Mouse (Mus musculus) CD4-positive helper T cell, adult 2 months (primary cell): ENCODE measurements around the gene Selenop.

Experiments used
- DNase-seq: peaks from one replicate; pipeline ENCODE4 v3.0.0-alpha.2; 2012; ENCODE audit warnings: low read depth, missing footprints, low spot score

Gene Selenop

DNA sequence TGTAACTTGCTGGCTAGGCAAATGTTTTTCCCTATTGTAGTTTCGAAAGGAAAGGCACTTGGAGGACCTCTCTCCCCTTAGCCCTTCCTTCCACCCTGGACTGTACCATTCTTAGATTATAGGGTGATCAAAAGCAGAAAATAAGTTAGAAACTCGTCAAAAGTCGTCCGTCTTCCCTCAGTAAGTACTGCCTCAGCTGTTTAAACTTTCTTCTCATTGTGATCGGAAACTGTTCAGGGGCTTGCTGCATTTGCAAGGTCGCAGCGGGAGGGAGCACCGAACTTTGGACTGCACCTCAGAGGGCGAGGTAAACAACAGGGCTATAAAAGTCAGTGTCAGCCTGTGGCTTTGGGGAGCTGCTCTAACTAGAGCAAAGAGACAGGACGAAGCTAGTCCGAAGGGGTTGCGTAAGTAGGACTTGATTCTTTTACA, 2.3 kb downstream of the Selenop start:
- peak; percentile 78 for DNase-seq

DNA sequence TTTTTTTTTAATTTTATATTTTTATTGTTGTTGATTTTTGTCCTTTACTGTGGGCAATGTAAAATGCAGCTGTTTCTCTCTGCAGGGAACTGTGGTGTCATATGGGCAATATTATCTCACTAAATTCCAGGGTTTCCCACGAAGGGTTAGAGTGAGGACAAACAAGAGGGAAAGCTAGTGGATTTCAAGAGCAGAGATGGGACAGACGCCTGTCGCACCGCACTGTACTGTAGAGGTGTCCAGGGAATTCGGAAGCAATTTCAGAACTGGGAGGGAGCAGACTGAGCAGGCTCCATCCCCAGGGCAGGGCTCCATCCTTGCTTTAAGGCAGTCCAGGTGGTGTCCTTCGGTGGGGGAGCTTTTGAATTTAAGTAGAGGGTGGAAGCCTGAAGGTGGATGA, 2.9 kb downstream of the Selenop start:
- DNase-seq: no peak

DNA sequence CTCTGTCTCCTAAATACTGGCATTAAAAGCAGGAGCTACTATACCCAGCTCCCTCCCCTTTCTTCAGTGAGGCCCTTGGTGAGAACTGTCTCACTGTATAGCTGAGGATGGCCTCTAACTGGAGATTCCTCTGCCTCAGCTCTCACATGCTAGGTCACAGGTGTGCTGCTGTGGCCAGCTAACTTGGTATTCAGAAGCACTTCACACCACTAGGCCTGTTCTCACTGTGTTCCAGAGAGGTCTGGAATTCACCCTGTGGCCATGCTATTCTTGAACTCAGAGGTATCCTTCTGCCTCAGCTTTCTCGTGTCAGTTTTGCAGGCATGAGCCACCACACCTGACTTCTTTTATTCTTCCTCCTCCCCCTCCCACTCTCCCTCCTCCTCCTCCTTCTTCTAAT, 4.8 kb downstream of the Selenop start:
- DNase-seq: no peak

DNA sequence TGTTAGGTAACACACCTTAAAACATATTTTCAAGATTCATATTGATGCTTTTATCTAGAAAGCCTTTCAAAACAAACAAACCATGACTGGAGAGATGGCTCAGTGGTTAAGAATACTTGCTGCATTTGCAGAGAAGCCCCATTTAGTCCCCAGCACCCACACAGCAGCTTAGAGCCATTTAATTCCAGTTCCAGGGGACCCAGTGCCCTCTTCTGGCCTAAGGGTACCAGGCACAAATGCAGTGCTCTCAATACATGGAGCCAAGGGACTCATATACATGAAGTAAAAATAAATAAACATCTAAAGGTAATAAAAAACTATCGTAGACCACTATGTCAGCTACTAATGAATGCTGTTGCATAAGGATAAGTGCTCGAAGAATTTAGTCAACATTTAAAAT, 9.0 kb downstream of the Selenop start:
- DNase-seq: no peak

DNA sequence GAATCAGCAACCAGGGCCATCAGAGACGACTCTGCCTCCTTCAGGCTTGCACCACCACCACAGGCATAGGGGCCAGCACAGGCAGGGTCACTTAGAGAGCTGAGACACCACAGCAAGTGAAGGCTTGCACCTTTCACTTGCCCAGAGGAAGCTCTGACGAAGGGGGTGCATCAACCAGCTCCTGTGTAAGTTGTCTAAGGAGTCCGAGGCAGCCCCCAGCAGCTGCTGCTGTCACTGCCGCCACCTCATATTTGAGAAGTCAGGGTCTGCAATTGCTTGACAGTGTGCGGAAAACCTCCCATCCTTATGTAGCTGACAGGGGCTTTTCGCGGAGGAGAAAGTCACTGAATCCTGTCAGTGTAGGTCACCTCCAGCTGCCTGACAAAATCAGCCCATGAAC, 10.9 kb downstream of the Selenop start:
- DNase-seq: no peak

DNA sequence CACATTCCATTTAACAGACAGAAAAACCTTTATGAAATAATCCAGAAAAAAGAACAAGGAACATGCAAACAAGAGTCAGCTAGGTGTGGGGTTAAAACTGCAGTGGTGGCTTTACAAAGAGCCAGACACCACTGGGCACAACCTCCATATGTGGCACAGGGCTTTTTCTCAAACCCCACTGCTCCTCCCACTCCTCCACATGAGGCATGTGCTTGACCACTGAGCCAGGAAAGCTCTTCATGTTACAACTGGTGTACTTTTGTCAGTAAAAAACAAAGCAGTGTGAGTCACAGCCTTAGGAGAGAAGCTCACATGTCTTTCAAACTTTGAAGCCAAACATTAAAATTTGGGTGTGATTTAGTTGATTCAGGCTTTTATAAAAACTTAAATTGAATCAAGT, 12.9 kb downstream of the Selenop start:
- no peak for DNase-seq

DNA sequence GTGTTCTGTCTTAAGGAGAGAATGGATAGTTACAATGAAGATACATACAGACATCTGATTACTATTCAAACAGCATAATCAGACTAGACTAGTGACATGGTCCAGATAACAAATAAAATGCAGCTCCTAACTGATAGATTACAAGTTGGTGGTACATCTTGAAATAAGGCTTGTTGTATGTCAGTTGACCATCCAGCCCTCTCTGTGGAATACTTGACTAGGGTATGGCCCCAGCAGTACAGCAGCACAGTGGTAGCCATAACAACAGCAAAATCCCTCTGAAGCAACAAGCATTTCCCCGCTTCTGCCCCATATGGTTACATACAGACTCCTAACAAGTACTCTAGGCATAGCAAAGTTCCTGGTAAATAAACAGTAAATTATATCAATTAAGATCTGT, 13.4 kb downstream of the Selenop start:
- no peak for DNase-seq

DNA sequence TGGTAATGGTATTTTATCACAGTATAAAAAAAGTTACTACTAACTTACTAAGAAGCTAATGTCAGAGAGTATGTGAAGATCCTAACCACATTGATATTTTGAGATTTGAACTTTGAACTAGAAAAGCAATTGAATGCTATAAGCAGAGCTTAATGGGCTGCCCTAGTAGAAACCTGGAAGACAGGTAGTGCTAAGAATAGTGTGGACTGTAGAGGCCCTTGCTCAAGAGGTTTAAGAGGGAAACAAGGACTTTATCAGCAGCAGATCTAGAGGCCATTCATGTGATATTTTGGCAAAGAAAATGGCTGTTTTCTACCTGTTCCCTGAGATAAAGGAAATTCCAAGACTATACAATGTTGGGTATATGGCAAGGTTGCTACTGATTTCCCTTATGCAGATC, 17.7 kb downstream of the Selenop start:
- DNase-seq: no peak

DNA sequence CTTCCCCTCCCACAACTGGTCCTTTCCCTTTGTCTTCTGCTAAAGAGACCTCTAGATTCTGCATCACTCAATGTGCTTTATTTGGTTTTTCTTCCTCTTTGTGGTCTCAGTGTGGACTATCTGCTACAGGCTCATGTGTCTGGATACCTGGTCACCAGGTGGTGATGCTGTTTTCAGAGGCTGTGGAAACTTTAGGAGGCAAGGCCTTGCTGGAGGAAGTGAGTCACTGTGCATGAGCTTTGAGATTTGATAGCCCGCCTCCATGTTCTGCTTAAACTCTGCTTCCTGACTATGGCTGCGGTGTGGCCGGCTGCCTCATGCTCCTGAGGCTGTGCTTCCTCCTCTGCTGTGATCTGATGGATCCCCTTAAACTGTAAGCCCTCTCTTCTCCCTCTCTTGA, 22.1 kb downstream of the Selenop start:
- DNase-seq: no peak

DNA sequence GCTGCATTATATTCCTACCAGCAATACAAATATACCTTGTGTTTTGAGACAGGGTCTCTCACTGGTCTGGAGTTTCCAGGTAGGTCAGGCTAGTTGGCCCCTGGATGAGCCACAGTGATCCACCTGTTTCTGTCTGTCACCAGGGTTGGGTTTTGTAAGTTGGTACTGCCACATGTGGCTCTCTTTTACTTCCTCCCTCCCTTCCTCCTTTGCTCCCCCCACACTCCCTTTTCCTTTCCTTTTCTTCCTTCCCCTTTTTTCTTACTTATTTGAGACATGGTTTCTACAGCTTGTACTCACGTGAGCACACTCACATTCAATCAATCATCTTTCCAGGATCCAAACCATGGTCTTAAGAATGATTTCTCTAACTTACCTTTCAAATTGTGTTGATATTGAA, 25.1 kb downstream of the Selenop start:
- DNase-seq: no peak

DNA sequence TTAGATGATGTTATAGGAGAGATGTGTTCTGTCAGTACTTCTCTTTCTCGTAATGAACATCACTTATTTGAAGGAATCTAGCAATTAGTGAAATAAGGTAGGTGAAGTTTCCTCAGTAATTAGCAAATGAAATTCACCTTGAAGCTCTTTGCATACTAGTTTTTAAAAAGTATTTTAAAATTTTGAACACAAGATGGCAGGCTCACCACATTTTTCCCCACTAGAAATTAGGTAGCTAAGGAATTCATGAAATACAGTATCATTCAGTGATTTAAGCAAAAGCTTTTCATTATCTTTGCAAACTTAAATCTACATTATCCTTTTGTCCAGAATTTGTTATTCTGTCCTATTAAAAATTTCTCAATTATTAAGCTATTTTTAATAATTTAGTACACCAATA, 27.6 kb downstream of the Selenop start:
- DNase-seq: no peak

DNA sequence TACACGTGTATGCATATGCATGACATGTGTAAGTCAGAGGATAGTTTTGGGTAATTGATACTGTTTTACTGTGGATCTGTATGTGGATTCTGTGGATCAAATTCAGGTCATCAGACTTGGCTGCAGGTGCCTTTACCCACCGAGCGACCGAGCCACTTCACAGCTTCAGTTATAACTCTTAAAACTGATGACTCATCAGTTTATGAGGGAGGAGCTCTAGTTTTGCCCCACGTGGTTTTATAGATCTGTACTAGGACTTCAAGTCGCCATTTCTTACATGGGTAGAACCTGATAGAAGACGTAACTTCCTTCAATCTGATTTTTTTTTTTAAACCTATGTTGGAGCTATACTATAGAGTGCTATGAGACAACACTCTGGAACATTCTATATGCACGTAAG, 29.3 kb downstream of the Selenop start:
- no peak for DNase-seq

DNA sequence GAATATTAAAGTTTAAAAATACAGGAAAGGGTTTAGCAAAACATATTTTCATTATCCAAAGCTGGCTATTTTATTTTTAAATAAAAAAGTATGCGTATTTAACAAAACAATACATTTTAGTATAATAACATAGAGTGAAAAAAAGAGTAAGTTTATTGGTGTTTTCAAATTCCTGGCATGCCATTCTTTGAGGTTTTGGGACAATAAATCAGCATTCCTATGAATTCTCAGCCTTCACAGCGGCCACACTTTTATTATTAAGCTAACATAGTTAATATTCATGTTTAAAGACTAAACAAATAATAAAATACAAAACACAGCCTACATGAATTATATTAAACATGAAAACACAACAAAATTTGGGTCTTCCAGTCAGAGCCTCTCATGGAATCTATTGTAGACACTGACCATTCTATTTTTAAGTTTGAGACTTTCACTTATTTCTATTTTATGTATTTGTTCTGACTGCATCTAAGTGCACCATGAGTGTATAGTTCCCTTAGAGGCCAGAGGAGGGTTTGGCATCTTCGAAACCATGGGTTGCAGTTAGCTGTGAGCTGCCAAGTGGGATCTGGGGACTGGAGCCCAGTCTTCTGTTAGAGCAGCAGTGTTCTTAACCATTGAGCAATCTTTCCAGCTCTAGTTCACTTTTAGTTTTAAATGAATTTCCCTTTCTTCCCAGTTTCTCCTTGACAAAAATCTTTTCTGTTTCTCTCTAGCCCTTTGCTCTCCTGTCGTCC, 32.2 kb downstream of the Selenop start:
- no peak for DNase-seq

DNA sequence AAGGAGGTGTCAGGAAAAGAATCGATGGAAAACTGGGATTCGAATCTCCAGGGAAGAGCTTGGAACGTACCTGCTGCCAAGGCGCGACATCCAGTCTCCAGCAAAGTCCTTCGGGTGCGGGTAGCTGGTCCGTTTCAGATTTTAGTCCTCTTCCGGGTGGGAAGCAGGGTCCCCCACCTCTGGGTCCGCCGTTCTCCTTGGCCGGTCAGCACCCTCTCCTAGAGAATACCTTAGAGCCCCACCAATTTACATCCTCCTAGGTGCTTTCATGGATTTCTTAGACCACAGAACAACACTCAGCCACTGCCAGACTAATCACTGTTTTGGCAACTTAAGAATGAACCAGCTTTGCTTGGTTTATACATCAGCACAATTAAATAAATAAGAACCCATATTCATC, 35.1 kb downstream of the Selenop start, which contains the start of gene Ccdc152:
Ccdc152 (minus strand) TSS at position 101 of the 400 bp plus-strand sequence.
- DNase-seq: no peak

DNA sequence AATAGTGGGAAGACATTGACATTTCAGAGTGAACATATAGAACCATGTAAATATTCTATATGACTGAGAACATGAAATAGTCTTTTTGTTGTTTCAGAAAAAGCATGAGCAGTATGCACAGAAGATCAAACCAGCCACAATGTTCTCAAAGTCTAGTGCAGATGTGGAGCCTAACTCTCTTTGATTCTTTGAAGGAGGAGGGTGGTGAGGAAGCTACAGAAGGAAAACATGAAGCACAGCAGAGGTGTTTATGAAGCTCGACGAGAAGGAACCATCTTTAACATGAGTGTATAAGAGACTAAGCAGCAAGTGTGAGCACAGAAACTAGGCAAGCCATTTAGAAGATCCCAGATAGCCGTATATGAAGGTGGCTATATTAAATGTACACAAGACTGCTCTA, 41.5 kb downstream of the Selenop start:
- DNase-seq: peak; percentile 61

DNA sequence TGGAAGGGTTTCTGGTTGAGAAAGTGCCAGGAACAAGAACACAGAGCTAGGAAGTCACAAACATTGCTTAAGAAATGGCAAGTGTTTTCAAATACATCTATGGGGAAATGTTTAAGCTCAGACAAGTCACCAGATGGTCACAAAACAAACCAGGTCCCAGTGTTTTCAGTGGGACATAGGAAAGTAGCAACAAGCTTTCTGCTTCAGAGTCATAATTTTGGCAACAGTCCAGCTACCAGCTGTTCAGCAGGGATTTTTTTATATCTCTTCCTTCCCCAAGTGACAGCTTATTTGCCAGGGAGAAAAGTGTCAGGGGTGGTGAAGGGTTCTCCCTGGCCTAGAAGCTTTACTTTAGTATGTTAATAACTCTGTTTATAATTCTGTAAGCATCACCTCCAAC, 44.6 kb downstream of the Selenop start:
- DNase-seq: no peak

DNA sequence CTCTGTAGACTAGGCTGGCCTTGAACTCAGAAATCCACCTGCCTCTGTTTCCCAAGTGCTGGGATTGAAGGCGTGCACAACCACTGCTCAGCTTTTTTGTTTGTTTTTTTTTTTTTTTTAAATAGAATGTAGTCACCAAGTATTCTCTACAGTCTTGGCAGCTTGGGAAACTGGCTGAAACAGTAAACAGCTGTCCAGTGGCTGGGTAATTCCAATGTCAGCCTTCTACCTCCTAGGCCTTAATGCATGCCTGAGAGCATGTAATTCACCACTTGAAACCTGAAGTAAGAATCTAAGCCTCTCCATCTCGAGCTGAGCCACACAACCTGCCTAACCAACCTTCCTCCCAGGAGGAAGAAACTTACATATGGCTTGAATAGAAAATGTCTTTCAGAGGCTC, 48.3 kb downstream of the Selenop start:
- no peak for DNase-seq

DNA sequence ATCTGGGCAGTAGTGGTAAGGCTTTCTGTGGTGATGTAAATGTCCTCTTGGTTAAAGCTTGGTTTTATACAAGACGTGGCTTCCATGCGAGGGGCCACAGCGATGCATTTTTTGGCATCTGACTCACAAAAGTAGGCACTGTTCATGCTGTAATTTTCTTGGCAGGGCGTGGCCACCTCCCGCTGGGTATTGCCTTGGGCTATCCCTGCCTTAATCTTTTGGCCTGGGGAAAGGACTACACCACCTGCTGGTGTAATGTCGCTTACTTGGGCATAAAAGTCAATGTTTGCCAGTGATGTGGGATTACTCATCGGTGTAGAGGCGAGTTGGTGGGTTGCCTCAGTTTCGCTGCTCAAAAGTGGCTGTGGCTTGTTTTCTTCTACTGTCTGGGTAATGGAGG, 51.6 kb downstream of the Selenop start:
- no peak for DNase-seq

DNA sequence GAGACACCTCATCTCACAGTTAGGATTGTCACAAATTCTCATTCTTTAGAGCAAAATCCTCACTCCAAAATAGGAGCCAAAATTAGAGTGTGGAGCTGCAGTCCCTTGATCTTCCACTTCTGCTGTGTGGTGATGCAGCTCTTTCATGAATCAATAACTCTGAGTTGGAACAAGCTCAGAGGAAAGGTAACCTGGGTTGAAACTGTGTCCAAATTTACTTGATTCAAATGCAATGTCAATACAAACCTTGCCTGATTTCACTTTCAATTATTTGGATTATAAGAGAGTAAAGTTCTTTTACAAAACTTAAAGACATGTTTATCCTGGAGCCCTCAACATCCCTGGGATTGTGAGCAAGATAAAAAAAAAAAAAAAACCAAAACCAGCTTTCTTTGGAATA, 54.7 kb downstream of the Selenop start:
- DNase-seq: no peak
